Mouse (Mus musculus) stomach, postnatal 0 days (tissue): Measurements from ENCODE around the gene Lmod3.

Experiments
- CTCF ChIP-seq: IDR thresholded peaks from 2 replicates; pipeline ENCODE4 v1.5.1; 2016; ENCODE audit warnings: antibody characterized with exemption, low read depth, mild to moderate bottlenecking, moderate library complexity
- EP300 ChIP-seq: optimal IDR thresholded peaks from 2 replicates; pipeline ENCODE3; 2016; ENCODE audit warnings: antibody characterized with exemption

DNA sequence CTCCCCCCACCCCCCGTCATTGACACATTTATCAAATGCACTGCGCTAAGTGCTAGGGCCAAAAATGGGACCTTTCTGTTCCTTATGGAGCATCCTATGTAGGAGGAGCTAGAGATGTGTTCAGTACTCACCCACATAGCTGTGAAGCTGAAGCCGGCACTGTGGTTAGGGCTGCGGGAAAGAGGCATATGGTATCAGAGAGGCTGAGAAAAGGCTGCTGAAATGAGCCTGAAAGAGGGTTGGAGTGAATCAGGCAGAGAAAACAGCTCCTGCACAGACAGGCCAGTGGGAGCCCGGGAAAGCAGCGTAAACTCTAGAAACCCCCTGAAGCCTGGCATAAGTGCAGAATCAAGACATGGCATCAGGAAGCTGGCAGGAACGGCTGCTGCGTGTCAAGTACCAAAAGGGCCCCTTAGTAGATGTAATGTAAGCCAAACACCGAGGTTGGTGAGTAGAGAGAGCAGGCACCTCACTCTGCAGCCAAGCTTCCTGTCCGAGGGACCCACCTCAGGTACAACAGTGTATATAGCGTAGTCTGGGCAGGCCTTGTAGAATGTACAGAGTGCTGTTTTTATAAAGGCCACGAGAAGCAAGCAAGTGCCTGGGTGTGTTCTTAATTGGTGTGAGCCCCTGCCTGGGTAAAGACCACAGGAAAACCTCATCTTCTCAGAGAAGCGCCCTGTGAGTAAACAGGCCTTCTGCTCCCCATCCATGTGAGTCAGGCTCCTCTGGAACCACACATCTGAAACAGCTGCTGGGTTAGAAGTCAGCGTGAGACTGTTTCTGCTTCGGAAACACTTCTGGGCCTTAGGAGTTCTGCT is 31.1 kb downstream of the Lmod3 start:
- TF ChIP-seq CTCF, result no peak
- no peak for TF ChIP-seq EP300
